Mouse (Mus musculus) c-Kit-positive CD71-positive TER-119-negative erythroid progenitor cells, embryonic 14.5 days (primary cell): ENCODE results near the gene Gm37240.
A peak's percentile ranks its signal among the peaks of the same experiment; 100 is the strongest.

Source experiments
- DNase-seq: peaks from one replicate; pipeline ENCODE4 v3.0.0-alpha.2; 2013; ENCODE audit warnings: low read depth

Gm37240 gene

GRCm38 (mm10) chr3:84826405-84826804 lies 1060.9 kb downstream of the Gm37240 start:
- no peak for DNase-seq

DNA sequence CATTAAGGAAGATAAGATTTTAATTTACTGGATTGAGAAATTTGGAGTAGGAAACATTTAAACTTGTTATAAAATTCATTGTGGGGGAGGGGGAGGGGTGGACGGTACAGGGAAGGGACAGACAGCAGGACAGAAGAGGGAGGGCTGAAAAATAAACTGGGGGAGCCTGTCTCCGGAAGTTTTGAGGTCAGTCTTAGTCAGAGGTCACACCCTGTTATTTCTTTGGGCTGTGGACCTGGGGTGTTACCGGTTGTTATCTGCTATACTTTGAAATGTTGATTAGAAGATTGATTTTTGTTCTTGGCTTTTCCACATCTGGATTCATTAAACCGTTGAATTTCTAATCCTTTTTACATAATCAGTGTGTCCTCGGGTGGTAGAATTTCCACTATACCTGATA lies 1061.3 kb downstream of the Gm37240 start:
- no peak for DNase-seq

GRCm38 (mm10) chr3:84820654-84821201 lies 1066.6 kb downstream of the Gm37240 start:
- DNase-seq, result no peak

GRCm38 (mm10) chr3:84816951-84817350 lies 1070.4 kb downstream of the Gm37240 start:
- DNase-seq, result no peak

GRCm38 (mm10) chr3:84815461-84815860 lies 1071.9 kb downstream of the Gm37240 start:
- no peak for DNase-seq

DNA sequence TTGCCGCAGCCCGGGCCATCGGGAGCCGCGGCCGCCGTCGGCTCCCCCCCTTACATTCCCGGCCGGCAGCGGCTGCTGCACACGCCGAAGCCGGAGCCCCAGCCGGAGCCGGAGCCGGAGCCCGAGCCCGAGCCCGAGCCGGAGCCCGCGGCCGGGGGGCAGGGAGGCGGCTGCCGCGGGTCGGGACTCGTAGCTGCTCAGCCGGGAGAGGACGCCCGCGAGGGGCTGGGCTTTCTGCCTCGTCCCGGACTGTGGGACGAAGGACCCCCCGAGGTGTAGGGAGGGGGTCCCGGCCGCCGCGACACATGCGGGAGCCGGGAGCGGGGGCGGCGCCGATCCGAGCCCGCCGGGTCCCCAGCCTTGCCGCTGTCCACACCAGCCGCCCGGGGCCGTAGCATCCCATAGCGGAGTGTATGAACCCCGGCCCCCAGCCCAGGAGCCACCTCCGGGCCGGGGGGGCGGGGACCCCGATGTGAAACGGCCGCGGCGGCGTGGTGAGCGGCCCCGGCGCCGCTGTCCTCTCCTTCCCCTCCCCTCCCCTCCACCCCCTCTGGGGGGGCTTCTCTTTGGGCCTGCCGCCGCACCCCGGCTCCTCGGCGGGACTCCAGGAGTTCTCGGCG lies 1072.4 kb downstream of the Gm37240 start, which contains the start of gene Fbxw7:
Gene Fbxw7, plus strand, starts transcription at position 507 of the 620 bp plus-strand sequence.
- no peak for DNase-seq

- peak; percentile 100 for DNase-seq
These were observed 1073.1 kb downstream of the Gm37240 start for GRCm38 (mm10) chr3:84814157-84814761.

DNA sequence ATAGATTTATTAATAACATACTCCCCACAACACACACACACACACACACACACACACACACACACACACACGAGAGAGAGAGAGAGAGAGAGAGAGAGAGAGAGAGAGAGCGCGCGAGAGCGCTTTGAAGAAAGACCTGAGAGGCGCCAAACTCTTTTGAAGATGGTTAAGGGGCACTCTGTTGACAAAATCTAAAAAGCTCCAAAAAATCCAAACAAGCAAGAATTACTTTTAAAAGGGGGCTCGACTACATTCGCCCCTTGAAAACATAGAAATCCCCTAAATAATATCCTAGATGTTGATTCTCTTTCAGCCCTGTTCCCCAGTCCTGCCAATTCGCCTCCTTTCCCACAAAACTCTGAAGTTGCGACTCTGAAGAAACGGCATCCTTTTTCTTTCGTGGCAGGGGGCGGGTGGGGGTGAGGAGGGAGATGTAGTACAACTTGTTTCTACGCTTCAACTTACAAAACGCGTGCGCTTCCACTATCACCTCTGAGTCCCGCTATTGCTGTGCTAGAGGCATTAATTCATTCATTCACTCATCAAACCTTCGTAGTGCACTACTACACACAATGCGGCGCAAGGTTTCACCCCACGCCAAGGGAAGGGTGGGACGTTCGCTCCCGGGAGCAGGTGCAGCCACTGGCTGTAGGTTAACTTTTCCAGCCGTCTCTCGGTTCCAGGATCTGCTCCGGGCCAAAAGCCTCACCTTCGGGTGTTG lies 1073.7 kb downstream of the Gm37240 start:
- DNase-seq, result no peak

DNA sequence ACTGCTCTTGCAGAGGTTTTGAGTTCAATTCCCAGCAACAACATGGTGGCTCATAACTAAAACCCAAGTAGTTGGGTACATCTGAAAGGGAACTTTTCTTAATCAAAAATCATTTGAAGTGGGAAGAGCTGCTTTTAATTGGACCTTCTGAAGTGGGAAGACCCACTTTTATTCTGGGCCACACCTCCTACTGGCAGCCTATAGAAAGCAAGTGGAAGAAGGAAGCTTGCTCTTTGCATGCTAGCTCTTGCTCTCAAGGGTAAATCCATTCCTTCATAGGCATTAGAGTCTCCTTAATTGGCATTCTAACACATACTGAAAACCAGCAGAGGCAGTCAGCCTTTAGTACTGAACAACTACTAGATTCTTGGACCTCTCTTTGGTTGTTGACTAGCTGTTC lies 1076.5 kb downstream of the Gm37240 start:
- DNase-seq, result no peak

DNA sequence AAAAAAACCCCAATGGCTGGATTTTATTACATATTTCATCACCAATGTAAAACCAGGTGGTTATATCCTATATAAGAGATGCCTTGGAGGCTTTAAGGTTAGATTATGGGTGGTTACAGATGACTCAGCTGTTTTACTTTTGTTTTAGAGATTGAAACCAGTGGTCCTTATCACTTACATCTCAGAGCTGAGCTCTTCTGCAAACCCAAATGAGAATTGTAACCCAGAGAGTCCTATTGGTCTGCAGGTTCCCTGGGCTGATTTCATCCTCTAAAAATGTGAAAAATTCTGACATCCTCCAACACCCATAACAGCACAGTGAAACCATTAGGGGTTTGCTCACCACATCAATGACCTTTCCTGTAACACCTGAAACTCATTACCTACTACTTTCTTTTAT lies 1078.4 kb downstream of the Gm37240 start:
- DNase-seq, result no peak

GRCm38 (mm10) chr3:84807826-84808225 lies 1079.5 kb downstream of the Gm37240 start:
- no peak for DNase-seq

- no peak for DNase-seq
These were observed 1081.1 kb downstream of the Gm37240 start for GRCm38 (mm10) chr3:84806206-84806605.

DNA sequence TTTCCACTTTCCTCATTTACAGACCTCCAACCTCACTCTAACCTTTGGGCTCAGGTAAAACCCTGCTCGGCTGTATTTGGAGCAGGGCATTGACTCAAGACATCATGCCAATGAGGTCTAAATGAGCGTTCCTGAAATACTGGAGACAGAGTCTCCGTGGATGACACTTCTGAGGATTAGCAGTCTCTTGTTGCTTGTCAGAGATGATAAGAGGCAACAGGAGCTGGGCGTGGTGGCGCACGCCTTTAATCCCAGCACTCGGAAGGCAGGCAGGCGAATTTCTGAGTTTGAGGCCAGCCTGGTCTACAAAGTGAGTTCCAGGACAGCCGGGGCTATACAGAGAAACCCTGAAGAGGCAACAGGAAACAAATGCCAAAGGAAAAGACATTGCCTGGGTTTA lies 1083.3 kb downstream of the Gm37240 start:
- no peak for DNase-seq

DNA sequence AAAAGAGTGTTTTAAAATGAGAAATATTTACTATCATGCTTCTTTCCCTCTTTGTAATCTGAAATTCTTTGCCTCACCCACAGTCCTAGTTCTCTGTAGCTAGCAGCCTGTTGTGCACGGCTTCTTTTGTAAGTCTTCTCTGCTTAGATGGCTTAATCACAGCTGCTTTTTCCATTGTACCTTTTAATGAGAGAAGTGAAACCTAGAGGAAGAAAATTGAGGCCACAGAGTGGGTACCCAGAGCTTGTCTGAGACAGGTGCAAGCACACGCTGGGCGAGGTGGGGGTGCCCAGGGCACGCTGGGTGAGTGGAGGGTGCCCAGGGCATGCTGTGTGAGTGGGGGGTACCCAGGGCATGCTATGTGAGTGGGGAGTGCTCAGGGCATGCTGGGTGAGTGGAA lies 1099.4 kb downstream of the Gm37240 start:
- no peak for DNase-seq

- no peak for DNase-seq
These were observed 1111.2 kb downstream of the Gm37240 start for GRCm38 (mm10) chr3:84776084-84776483.

- DNase-seq, result no peak
These were observed 1111.7 kb downstream of the Gm37240 start for GRCm38 (mm10) chr3:84775577-84775976.

DNA sequence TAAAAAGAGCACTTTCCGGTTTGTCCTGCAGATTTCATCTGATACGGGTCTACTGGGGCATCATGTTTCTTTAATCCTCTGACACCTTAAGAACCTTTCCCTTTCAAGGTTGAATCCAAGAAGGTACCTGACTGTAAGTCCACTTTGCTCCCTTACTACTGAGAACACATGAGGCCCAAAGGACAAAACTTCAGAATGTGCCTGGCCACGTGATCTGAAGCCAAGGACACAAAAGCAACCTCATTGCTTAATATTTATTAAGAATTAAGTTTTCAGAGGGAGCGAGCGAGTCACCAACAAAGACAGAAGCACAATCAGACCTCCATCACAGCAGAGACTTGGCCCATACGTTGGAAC lies 1112.3 kb downstream of the Gm37240 start:
- no peak for DNase-seq

DNA sequence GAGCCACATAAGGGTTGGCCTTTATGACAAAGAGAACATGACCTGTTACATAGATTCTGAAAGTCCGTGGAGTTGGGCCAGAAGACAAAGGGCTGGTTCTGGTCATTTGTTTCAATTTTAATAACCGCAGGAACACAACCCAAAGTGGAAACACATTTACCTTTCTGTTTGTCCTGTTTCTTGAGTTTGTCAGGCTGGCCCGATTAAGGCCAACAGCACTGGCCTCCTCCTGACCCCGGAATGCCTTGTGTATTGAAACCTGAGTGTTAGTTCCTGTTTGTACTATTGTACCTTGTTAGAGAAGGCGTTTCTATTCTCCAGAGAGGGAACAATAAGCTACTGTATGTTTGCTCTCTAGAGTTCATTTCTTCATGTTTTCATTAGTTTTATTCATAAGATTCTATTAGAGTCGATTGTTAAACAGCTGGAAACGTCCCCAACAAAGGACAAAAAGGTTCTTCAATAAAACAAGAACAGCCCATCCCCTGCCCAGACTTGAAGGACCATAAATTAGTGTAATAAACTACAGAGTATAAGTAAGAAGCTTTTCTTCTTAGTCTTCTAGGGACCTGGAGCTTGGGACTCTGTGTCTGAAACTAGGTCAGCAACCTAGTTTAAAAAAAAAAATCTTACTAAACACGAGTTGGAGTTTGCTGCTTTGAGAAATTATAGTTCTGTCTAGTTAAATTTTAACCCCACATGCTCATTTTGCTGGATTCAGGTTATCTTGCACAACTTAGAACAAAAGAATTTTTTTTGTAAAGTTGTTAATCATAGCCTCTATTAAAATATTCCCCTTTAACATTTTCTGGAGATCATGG lies 1112.9 kb downstream of the Gm37240 start:
- no peak for DNase-seq

- DNase-seq, result peak; percentile 64
These were observed 1115.3 kb downstream of the Gm37240 start for GRCm38 (mm10) chr3:84771980-84772379.

DNA sequence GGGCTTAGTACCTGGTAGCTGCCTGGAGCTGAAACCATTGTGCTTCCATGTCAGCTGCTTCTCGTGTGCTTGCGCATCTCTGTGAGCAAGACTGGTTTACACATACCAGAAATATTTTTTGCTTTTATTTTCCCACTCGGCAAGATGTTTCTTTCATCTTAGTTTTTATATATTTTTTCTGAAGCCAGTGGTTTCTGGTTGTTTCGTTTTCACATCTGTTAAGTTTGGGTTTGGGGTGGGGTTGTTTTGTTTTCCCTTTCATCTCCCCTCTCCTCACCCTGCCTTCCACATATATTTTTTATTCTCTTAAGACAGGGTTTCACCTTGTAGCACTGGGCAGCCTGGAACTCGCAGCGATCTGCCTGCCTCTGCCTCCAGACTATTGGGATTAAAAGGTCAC lies 1116.8 kb downstream of the Gm37240 start:
- no peak for DNase-seq

DNA sequence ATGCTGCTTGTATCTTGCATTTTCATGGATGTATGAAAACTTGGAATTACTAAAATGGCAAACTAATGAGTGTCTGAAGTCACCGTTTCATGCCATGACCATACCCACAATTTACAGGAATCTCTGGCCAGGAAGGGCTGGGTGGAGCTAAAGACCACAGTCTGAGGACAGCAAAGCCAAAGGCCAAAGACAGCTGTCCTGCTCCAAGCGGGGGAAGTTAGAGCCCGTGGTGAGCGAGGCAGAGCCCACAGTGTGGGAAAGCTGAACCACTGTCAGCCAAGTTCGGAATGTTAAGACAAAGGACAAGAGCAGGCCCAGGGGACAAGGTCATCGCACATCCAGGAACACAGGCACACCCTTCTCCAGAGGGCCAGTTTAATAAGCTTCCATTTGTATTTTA lies 1117.9 kb downstream of the Gm37240 start:
- DNase-seq, result no peak

DNA sequence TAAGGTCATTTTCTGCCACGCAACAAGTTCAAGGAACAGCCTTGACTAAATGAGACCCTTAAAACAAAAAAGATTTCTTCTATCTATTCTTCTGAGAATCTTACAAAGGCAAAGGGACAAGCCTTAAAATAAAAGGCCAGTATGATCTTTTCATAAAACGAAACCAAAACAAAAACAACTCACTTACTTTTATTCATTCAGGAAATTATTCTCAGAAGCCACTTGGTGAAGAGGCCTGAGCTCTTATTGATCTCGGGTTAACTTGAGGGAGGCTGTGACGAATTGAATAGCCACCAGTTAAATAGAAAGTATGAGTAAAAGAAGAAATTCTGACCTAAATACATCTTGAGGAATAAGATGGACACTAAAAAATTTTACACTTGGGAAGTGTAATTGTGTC lies 1118.4 kb downstream of the Gm37240 start:
- no peak for DNase-seq
